Mouse (Mus musculus) kidney, postnatal 25 days (tissue): ENCODE results near the gene Pecr.
A peak's percentile ranks its signal among the peaks of the same experiment; 100 is the strongest.

Experiments used
- DNase-seq, 2 experiments: peaks; one replicate each; pipeline ENCODE4 v3.0.0; 2021; ENCODE audit warnings: mixed read lengths in 2 of 2

Gene Pecr

GRCm38 (mm10) chr1:72228974-72229373 lies 55.1 kb downstream of the Pecr start:
- no peak for DNase-seq

- no peak for DNase-seq
These were observed 56.6 kb downstream of the Pecr start for GRCm38 (mm10) chr1:72227546-72227945.

- no peak for DNase-seq
These were observed 57.1 kb downstream of the Pecr start for GRCm38 (mm10) chr1:72226887-72227481.

GRCm38 (mm10) chr1:72226172-72226886 lies 57.8 kb downstream of the Pecr start:
- peak; percentile 9 to 47 for DNase-seq

- peak; percentile 84 to 88 for DNase-seq
These were observed 58.4 kb downstream of the Pecr start for GRCm38 (mm10) chr1:72225720-72226171.

GRCm38 (mm10) chr1:72225054-72225718 lies 58.9 kb downstream of the Pecr start:
- DNase-seq: peak in 1 of 2 experiments; percentile 36

- DNase-seq: no peak
These were observed 64.1 kb downstream of the Pecr start for GRCm38 (mm10) chr1:72220008-72220407.

GRCm38 (mm10) chr1:72219116-72219515 lies 65.0 kb downstream of the Pecr start:
- DNase-seq: no peak

- DNase-seq: no peak
These were observed 65.5 kb downstream of the Pecr start for GRCm38 (mm10) chr1:72218626-72219025.

GRCm38 (mm10) chr1:72216761-72217160 lies 67.4 kb downstream of the Pecr start:
- no peak for DNase-seq

- no peak for DNase-seq
These were observed 68.9 kb downstream of the Pecr start for GRCm38 (mm10) chr1:72215174-72215573.

GRCm38 (mm10) chr1:72214470-72214961 lies 69.6 kb downstream of the Pecr start:
- no peak for DNase-seq

GRCm38 (mm10) chr1:72213954-72214353 lies 70.2 kb downstream of the Pecr start:
- DNase-seq: no peak

- peak; percentile 60 to 80 for DNase-seq
These were observed 72.1 kb downstream of the Pecr start, which contains the start of gene Mreg for GRCm38 (mm10) chr1:72211701-72212699. Gene Mreg, minus strand, starts transcription at chr1:72212307.

GRCm38 (mm10) chr1:72210803-72211679 lies 73.1 kb downstream of the Pecr start:
- DNase-seq: peak in 1 of 2 experiments; percentile 43
